Mouse (Mus musculus): ENCODE measurements around the gene Igf1r. TPM values are rescaled to one million over a fixed set of nuclear protein-coding genes. Genes with fewer than 3 reads are reported as not detected.

The Igf1r gene
- polyA plus RNA-seq, 1 experiment from 2014 or later, result 6.8 TPM

- Histone ChIP-seq H3K4me2 (replicated peaks; ENCODE audit: low read depth) (no peak overlapping the region), H3K9me3 (ENCODE audit: control insufficient read depth, low read length) (no peaks in the 10 kb centered on the region), H3K27me3 (ENCODE audit: control insufficient read depth, insufficient read depth, low read length) (no peaks in the 10 kb centered on the region), H3K36me3 (ENCODE audit: control insufficient read depth, insufficient read depth, low read length) (peaks cover 23% of the 10 kb centered on the region; the same call in 1 of the 2 replicates), H3K4me3 (ENCODE audit: low read depth, low read length) (no peak overlapping the region), H3K4me1 (replicated peaks; ENCODE audit: control insufficient read depth, insufficient read depth) (no peaks in the 10 kb centered on the region), H3K9ac (ENCODE audit: low read length) (no peak overlapping the region), H3K27ac (replicated peaks) (no peak overlapping the region)
- DNase-seq (ENCODE audit: low spot score), result no peak
- ATAC-seq (ENCODE audit: low FRiP score, low TSS enrichment), result no peak
- TF ChIP-seq EP300 (optimal IDR thresholded peaks at IDR 0.05) (no peak), CTCF (IDR thresholded peaks at IDR 0.05; ENCODE audit: low read depth) (no peak)
- 96% methylated on average over 7 of the region's 7 CpGs for WGBS
These were observed 247.0 kb downstream of the Igf1r start for GRCm38 (mm10) chr7:68199609-68200008.

- Histone ChIP-seq H3K9ac (ENCODE audit: low read length) (no peak overlapping the region), H3K4me1 (replicated peaks; ENCODE audit: control insufficient read depth, insufficient read depth) (no peaks in the 10 kb centered on the region), H3K27ac (replicated peaks) (no peak overlapping the region), H3K9me3 (ENCODE audit: control insufficient read depth, low read length) (no peaks in the 10 kb centered on the region), H3K36me3 (ENCODE audit: control insufficient read depth, insufficient read depth, low read length) (peaks cover 35% of the 10 kb centered on the region), H3K27me3 (ENCODE audit: control insufficient read depth, insufficient read depth, low read length) (no peaks in the 10 kb centered on the region), H3K4me3 (ENCODE audit: low read depth, low read length) (no peak overlapping the region), H3K4me2 (replicated peaks; ENCODE audit: low read depth) (no peak overlapping the region)
- no peak for ATAC-seq (ENCODE audit: low FRiP score, low TSS enrichment)
- WGBS, result 89% methylated on average over 8 of the region's 8 CpGs
- TF ChIP-seq CTCF (IDR thresholded peaks at IDR 0.05; ENCODE audit: low read depth) (no peak), EP300 (optimal IDR thresholded peaks at IDR 0.05) (no peak)
- DNase-seq (ENCODE audit: low spot score), result no peak
These were observed 253.3 kb downstream of the Igf1r start for GRCm38 (mm10) chr7:68205776-68206427.

- 85% methylated on average over 6 of the region's 6 CpGs for WGBS
- H3K4me3 ChIP-seq (ENCODE audit: low read depth, low read length), result no peak overlapping the region
- H3K4me1 ChIP-seq (replicated peaks; ENCODE audit: control insufficient read depth, insufficient read depth), result no peaks in the 10 kb centered on the region
- H3K9me3 ChIP-seq (ENCODE audit: control insufficient read depth, low read length), result no peaks in the 10 kb centered on the region
- no peak overlapping the region for H3K9ac ChIP-seq (ENCODE audit: low read length)
- no peak overlapping the region for H3K4me2 ChIP-seq (replicated peaks; ENCODE audit: low read depth)
- H3K36me3 ChIP-seq (ENCODE audit: control insufficient read depth, insufficient read depth, low read length), result peaks cover 33% of the 10 kb centered on the region
- no peak overlapping the region for H3K27ac ChIP-seq (replicated peaks)
- no peak for DNase-seq (ENCODE audit: low spot score)
- no peak for ATAC-seq (ENCODE audit: low FRiP score, low TSS enrichment)
- TF ChIP-seq CTCF (IDR thresholded peaks at IDR 0.05; ENCODE audit: low read depth) (no peak), EP300 (optimal IDR thresholded peaks at IDR 0.05) (no peak)
- H3K27me3 ChIP-seq (ENCODE audit: control insufficient read depth, insufficient read depth, low read length), result no peaks in the 10 kb centered on the region
These were observed 256.4 kb downstream of the Igf1r start for GRCm38 (mm10) chr7:68209039-68209438.

- no peak for ATAC-seq (ENCODE audit: low FRiP score, low TSS enrichment)
- H3K36me3 ChIP-seq (ENCODE audit: control insufficient read depth, insufficient read depth, low read length), result peaks cover 25% of the 10 kb centered on the region
- H3K27ac ChIP-seq (replicated peaks), result no peak overlapping the region
- H3K4me1 ChIP-seq (replicated peaks; ENCODE audit: control insufficient read depth, insufficient read depth), result no peaks in the 10 kb centered on the region
- no peak overlapping the region for H3K4me3 ChIP-seq (ENCODE audit: low read depth, low read length)
- H3K9me3 ChIP-seq (ENCODE audit: control insufficient read depth, low read length), result no peaks in the 10 kb centered on the region
- TF ChIP-seq CTCF (IDR thresholded peaks at IDR 0.05; ENCODE audit: low read depth), result no peak
- TF ChIP-seq EP300 (optimal IDR thresholded peaks at IDR 0.05), result no peak
- no peak overlapping the region for H3K4me2 ChIP-seq (replicated peaks; ENCODE audit: low read depth)
- DNase-seq (ENCODE audit: low spot score), result no peak
- H3K27me3 ChIP-seq (ENCODE audit: control insufficient read depth, insufficient read depth, low read length), result no peaks in the 10 kb centered on the region
- 66% methylated on average over 4 of the region's 4 CpGs for WGBS
- no peak overlapping the region for H3K9ac ChIP-seq (ENCODE audit: low read length)
These were observed 257.8 kb downstream of the Igf1r start for GRCm38 (mm10) chr7:68210417-68210816.

- Histone ChIP-seq H3K9ac (ENCODE audit: low read length) (no peak overlapping the region), H3K36me3 (ENCODE audit: control insufficient read depth, insufficient read depth, low read length) (peaks cover 29% of the 10 kb centered on the region), H3K4me3 (ENCODE audit: low read depth, low read length) (no peak overlapping the region), H3K9me3 (ENCODE audit: control insufficient read depth, low read length) (no peaks in the 10 kb centered on the region), H3K4me2 (replicated peaks; ENCODE audit: low read depth) (no peak overlapping the region), H3K4me1 (replicated peaks; ENCODE audit: control insufficient read depth, insufficient read depth) (no peaks in the 10 kb centered on the region), H3K27me3 (ENCODE audit: control insufficient read depth, insufficient read depth, low read length) (no peaks in the 10 kb centered on the region), H3K27ac (replicated peaks) (no peak overlapping the region)
- TF ChIP-seq CTCF (IDR thresholded peaks at IDR 0.05; ENCODE audit: low read depth), result no peak
- no peak for TF ChIP-seq EP300 (optimal IDR thresholded peaks at IDR 0.05)
- DNase-seq (ENCODE audit: low spot score) (no peak), ATAC-seq (ENCODE audit: low FRiP score, low TSS enrichment) (no peak)
- 77% methylated on average over 7 of the region's 7 CpGs for WGBS
These were observed 259.3 kb downstream of the Igf1r start for GRCm38 (mm10) chr7:68211883-68212282.

- H3K9me3 ChIP-seq (ENCODE audit: control insufficient read depth, low read length), result no peaks in the 10 kb centered on the region
- H3K27me3 ChIP-seq (ENCODE audit: control insufficient read depth, insufficient read depth, low read length), result no peaks in the 10 kb centered on the region
- no peak overlapping the region for H3K27ac ChIP-seq (replicated peaks)
- H3K36me3 ChIP-seq (ENCODE audit: control insufficient read depth, insufficient read depth, low read length), result peaks cover 23% of the 10 kb centered on the region
- WGBS, result 83% methylated on average over 5 of the region's 5 CpGs
- no peak overlapping the region for H3K4me3 ChIP-seq (ENCODE audit: low read depth, low read length)
- no peak overlapping the region for H3K4me2 ChIP-seq (replicated peaks; ENCODE audit: low read depth)
- TF ChIP-seq EP300 (optimal IDR thresholded peaks at IDR 0.05), result no peak
- TF ChIP-seq CTCF (IDR thresholded peaks at IDR 0.05; ENCODE audit: low read depth), result no peak
- DNase-seq (ENCODE audit: low spot score), result no peak
- no peak for ATAC-seq (ENCODE audit: low FRiP score, low TSS enrichment)
- H3K9ac ChIP-seq (ENCODE audit: low read length), result no peak overlapping the region
- no peaks in the 10 kb centered on the region for H3K4me1 ChIP-seq (replicated peaks; ENCODE audit: control insufficient read depth, insufficient read depth)
These were observed 261.2 kb downstream of the Igf1r start for GRCm38 (mm10) chr7:68213842-68214241.
